Mouse (Mus musculus) embryonic facial prominence, embryonic 10.5 days (tissue): ENCODE data around the gene Ppp2r5a. TPM values are rescaled to one million over a fixed set of nuclear protein-coding genes. Genes with fewer than 3 reads are reported as not detected.

Experiments used
- DNase-seq: peaks from one replicate; pipeline ENCODE4 v3.0.0-alpha.2; 2017; ENCODE audit warnings: low spot score
- H3K27ac ChIP-seq: fragments of 300-500 bp; sonication (generic); replicated peaks from 2 replicates; pipeline ENCODE4 v1.5.1; 2016; ENCODE audit warnings: mild to moderate bottlenecking
- H3K27me3 ChIP-seq: fragments of 300-500 bp; sonication (generic); replicated peaks from 2 replicates; pipeline ENCODE4 v1.6.1; 2016; ENCODE audit warnings: low read depth, mild to moderate bottlenecking; ENCODE audit not compliant: poor library complexity, severe bottlenecking
- H3K36me3 ChIP-seq: fragments of 300-500 bp; sonication (generic); replicated peaks from 2 replicates; pipeline ENCODE4 v1.6.1; 2016; ENCODE audit warnings: mild to moderate bottlenecking, moderate library complexity
- H3K4me1 ChIP-seq: fragments of 300-500 bp; sonication (generic); 2 replicates; pipeline ENCODE4 v1.6.1; 2016
- H3K4me3 ChIP-seq: fragments of 300-500 bp; sonication (generic); 2 replicates; pipeline ENCODE4 v1.5.1; 2016; ENCODE audit warnings: mild to moderate bottlenecking, moderate library complexity
- H3K9me3 ChIP-seq: fragments of 300-500 bp; sonication (generic); 2 replicates; pipeline ENCODE4 v1.6.1; 2016; ENCODE audit warnings: mild to moderate bottlenecking
- WGBS: fragments of 180-500 bp; shearing (Covaris S2); methylation state at CpG from one replicate; pipeline ENCODE4 v1.1.7; 2016; 5-methylcytosine and 5-hydroxymethylcytosine counted together
- polyA plus RNA-seq: library from polyadenylated mRNA; unstranded; fragments of >200 nt; fragmentation: Nextera tagmentation; extraction: Ambion mirVana; gene quantifications from 2 replicates; pipeline ENCODE4 v1.2.1, GENCODE M21; 2016

The Ppp2r5a gene
- polyA plus RNA-seq, 1 experiment from 2014 or later = 10.5 TPM

GRCm38 (mm10) chr1:191395200-191395599 is 7.9 kb downstream of the Ppp2r5a start:
- no peak for DNase-seq
- peak overlapping the region; percentile 84 for H3K4me3 ChIP-seq
- 52% methylated on average over 1 of the region's 1 CpGs for WGBS

GRCm38 (mm10) chr1:191394126-191394525 is 8.9 kb downstream of the Ppp2r5a start:
- Histone ChIP-seq H3K4me1 (peaks cover 34% of the 10 kb centered on the region), H3K27ac (no peak overlapping the region), H3K36me3 (no peaks in the 10 kb centered on the region), H3K4me3 (no peak overlapping the region), H3K9me3 (no peaks in the 10 kb centered on the region), H3K27me3 (no peaks in the 10 kb centered on the region)
- WGBS = 61% methylated on average over 2 of the region's 2 CpGs
- DNase-seq = no peak

More at GRCm38 (mm10) chr1:191395200-191395599, 7.9 kb downstream of the Ppp2r5a start:
- Histone ChIP-seq H3K9me3 (no peaks in the 10 kb centered on the region), H3K27ac (no peak overlapping the region), H3K4me1 (peaks cover 34% of the 10 kb centered on the region), H3K36me3 (no peaks in the 10 kb centered on the region), H3K27me3 (no peaks in the 10 kb centered on the region)

- no peak for DNase-seq
- H3K4me1 ChIP-seq = peaks cover 34% of the 10 kb centered on the region
- no peak overlapping the region for H3K27ac ChIP-seq
- H3K9me3 ChIP-seq = no peaks in the 10 kb centered on the region
- WGBS = 87% methylated on average over 3 of the region's 3 CpGs
- H3K4me3 ChIP-seq = no peak overlapping the region
- no peaks in the 10 kb centered on the region for H3K27me3 ChIP-seq
- H3K36me3 ChIP-seq = no peaks in the 10 kb centered on the region
Observed at GRCm38 (mm10) chr1:191393536-191393935, 9.5 kb downstream of the Ppp2r5a start.

- H3K9me3 ChIP-seq = no peaks in the 10 kb centered on the region
- no peaks in the 10 kb centered on the region for H3K27me3 ChIP-seq
- H3K4me1 ChIP-seq = peaks cover 29% of the 10 kb centered on the region
- no peak overlapping the region for H3K27ac ChIP-seq
- WGBS = 29% methylated on average over 3 of the region's 3 CpGs
- H3K4me3 ChIP-seq = no peak overlapping the region
- no peaks in the 10 kb centered on the region for H3K36me3 ChIP-seq
- DNase-seq = peak; percentile 35
Observed at GRCm38 (mm10) chr1:191391311-191391710, 11.8 kb downstream of the Ppp2r5a start.

GRCm38 (mm10) chr1:191384786-191385430 is 18.2 kb downstream of the Ppp2r5a start:
- no peak overlapping the region for H3K27ac ChIP-seq
- no peaks in the 10 kb centered on the region for H3K9me3 ChIP-seq
- no peaks in the 10 kb centered on the region for H3K4me1 ChIP-seq
- H3K27me3 ChIP-seq = no peaks in the 10 kb centered on the region
- DNase-seq = no peak
- no peaks in the 10 kb centered on the region; the same call in 1 of the 2 replicates for H3K36me3 ChIP-seq
- WGBS = 94% methylated on average over 10 of the region's 10 CpGs
- H3K4me3 ChIP-seq = no peak overlapping the region

- H3K9me3 ChIP-seq = no peaks in the 10 kb centered on the region
- DNase-seq = no peak
- H3K27me3 ChIP-seq = no peaks in the 10 kb centered on the region
- H3K4me3 ChIP-seq = no peak overlapping the region
- WGBS = 92% methylated on average over 11 of the region's 11 CpGs
- no peaks in the 10 kb centered on the region; the same call in 1 of the 2 replicates for H3K36me3 ChIP-seq
- H3K4me1 ChIP-seq = no peaks in the 10 kb centered on the region
- no peak overlapping the region for H3K27ac ChIP-seq
Observed at GRCm38 (mm10) chr1:191381955-191382736, 20.9 kb downstream of the Ppp2r5a start.

GRCm38 (mm10) chr1:191380843-191381242 is 22.2 kb downstream of the Ppp2r5a start:
- Histone ChIP-seq H3K4me3 (no peak overlapping the region), H3K36me3 (no peaks in the 10 kb centered on the region; the same call in 1 of the 2 replicates), H3K27ac (no peak overlapping the region), H3K4me1 (no peaks in the 10 kb centered on the region), H3K27me3 (no peaks in the 10 kb centered on the region), H3K9me3 (no peaks in the 10 kb centered on the region)
- WGBS = 91% methylated on average over 3 of the region's 3 CpGs
- no peak for DNase-seq

- Histone ChIP-seq H3K27me3 (no peaks in the 10 kb centered on the region), H3K4me3 (no peak overlapping the region), H3K36me3 (no peaks in the 10 kb centered on the region), H3K4me1 (no peaks in the 10 kb centered on the region), H3K27ac (no peak overlapping the region), H3K9me3 (no peaks in the 10 kb centered on the region)
- 94% methylated on average over 2 of the region's 2 CpGs for WGBS
- DNase-seq = no peak
Observed at GRCm38 (mm10) chr1:191378080-191378479, 25.0 kb downstream of the Ppp2r5a start.

- H3K9me3 ChIP-seq = no peaks in the 10 kb centered on the region
Observed at GRCm38 (mm10) chr1:191375644-191375998, 27.5 kb downstream of the Ppp2r5a start.

GRCm38 (mm10) chr1:191374993-191375643 is 28.0 kb downstream of the Ppp2r5a start:
- no peaks in the 10 kb centered on the region for H3K9me3 ChIP-seq
- 93% methylated on average over 10 of the region's 10 CpGs for WGBS
- H3K27ac ChIP-seq = no peak overlapping the region
- DNase-seq = no peak
- H3K27me3 ChIP-seq = no peaks in the 10 kb centered on the region
- peaks cover 15% of the 10 kb centered on the region for H3K36me3 ChIP-seq
- H3K4me1 ChIP-seq = no peaks in the 10 kb centered on the region
- H3K4me3 ChIP-seq = no peak overlapping the region

More at GRCm38 (mm10) chr1:191375644-191375998, 27.5 kb downstream of the Ppp2r5a start:
- no peak for DNase-seq
- H3K4me1 ChIP-seq = no peaks in the 10 kb centered on the region
- H3K27me3 ChIP-seq = no peaks in the 10 kb centered on the region
- H3K4me3 ChIP-seq = no peak overlapping the region
- peaks cover 10% of the 10 kb centered on the region for H3K36me3 ChIP-seq
- H3K27ac ChIP-seq = no peak overlapping the region
- WGBS = 82% methylated on average over 5 of the region's 5 CpGs

- Histone ChIP-seq H3K27me3 (no peaks in the 10 kb centered on the region), H3K4me3 (no peak overlapping the region), H3K27ac (no peak overlapping the region), H3K9me3 (no peaks in the 10 kb centered on the region), H3K36me3 (peaks cover 34% of the 10 kb centered on the region), H3K4me1 (no peaks in the 10 kb centered on the region)
- no peak for DNase-seq
Observed at GRCm38 (mm10) chr1:191369140-191369539, 33.9 kb downstream of the Ppp2r5a start.

- Histone ChIP-seq H3K4me3 (no peak overlapping the region), H3K36me3 (peaks cover 34% of the 10 kb centered on the region), H3K27me3 (no peaks in the 10 kb centered on the region), H3K9me3 (no peaks in the 10 kb centered on the region), H3K4me1 (no peaks in the 10 kb centered on the region), H3K27ac (no peak overlapping the region)
- DNase-seq = no peak
- WGBS = 92% methylated on average over 4 of the region's 4 CpGs
Observed at GRCm38 (mm10) chr1:191368193-191368592, 34.9 kb downstream of the Ppp2r5a start.
